Mouse (Mus musculus) lung, adult 2 months (tissue): Measurements from ENCODE around the gene Nkiras2. TPM values are rescaled to one million over a fixed set of nuclear protein-coding genes. Genes with fewer than 3 reads are reported as not detected.
"Not testable (repeated sequence)": the region's sequence is repeated elsewhere in the genome, so short reads cannot be mapped to it uniquely, and the experiment has no call there.

Source experiments
- DNase-seq: peaks from one replicate; pipeline ENCODE4 v3.0.0; 2022
- H3K4me1 ChIP-seq: fragments of 200-500 bp; 2 replicates; pipeline ENCODE4 v1.6.1; 2011; ENCODE audit warnings: low read length; ENCODE audit not compliant: control insufficient read depth, insufficient read depth
- H3K4me3 ChIP-seq: fragments of 200-500 bp; replicated peaks from 2 replicates; pipeline ENCODE3; 2011; ENCODE audit warnings: low read depth, mild to moderate bottlenecking, control low read depth, low read length; ENCODE audit errors: extremely low read depth
- CTCF ChIP-seq: fragments of 200-500 bp; IDR thresholded peaks from 2 replicates; pipeline ENCODE4 v1.5.1; 2011; ENCODE audit warnings: mild to moderate bottlenecking, low read length, control low read depth; ENCODE audit not compliant: insufficient read depth
- POLR2A ChIP-seq: fragments of 200-500 bp; IDR thresholded peaks from 2 replicates; pipeline ENCODE4 v1.6.1; 2011; ENCODE audit warnings: low read depth, mild to moderate bottlenecking, control low read depth, low read length, borderline replicate concordance; ENCODE audit errors: extremely low read depth
- WGBS: fragments of 180-500 bp; shearing (Covaris S2); methylation state at CpG from one replicate; pipeline ENCODE4 v1.1.7; 2018; 5-methylcytosine and 5-hydroxymethylcytosine counted together
- polyA plus RNA-seq: library from polyadenylated mRNA; depleted of rRNA; stranded (reverse); fragments of >200 nt; gene quantifications from 2 replicates; pipeline ENCODE4 v1.2.3, GENCODE M21; 2012

Nkiras2 gene
- polyA plus RNA-seq, 1 experiment: 84.5 TPM

GRCm38 (mm10) chr11:100609997-100610680 lies 8.9 kb upstream of the Nkiras2 start:
- Histone ChIP-seq H3K4me3 (peak overlapping the region; percentile 48), H3K4me1 (peaks cover 35% of the 10 kb centered on the region)
- TF ChIP-seq CTCF (no peak), POLR2A (0 out of 2 replicates have a peak, but pooled peaks have one; percentile 22)
- DNase-seq: no peak
- WGBS: 36% methylated on average over 9 of the region's 9 CpGs

- 76% methylated on average over 6 of the region's 6 CpGs for WGBS
- Histone ChIP-seq H3K4me1 (peaks cover 28% of the 10 kb centered on the region), H3K4me3 (no peak overlapping the region)
- TF ChIP-seq POLR2A: no peak
- no peak for TF ChIP-seq CTCF
- no peak for DNase-seq
These were observed 7.4 kb upstream of the Nkiras2 start for GRCm38 (mm10) chr11:100611627-100612026.

- no peak for DNase-seq
- 64% methylated on average over 3 of the region's 3 CpGs for WGBS
- TF ChIP-seq CTCF: no peak
- no peak for TF ChIP-seq POLR2A
- Histone ChIP-seq H3K4me3 (no peak overlapping the region), H3K4me1 (peaks cover 27% of the 10 kb centered on the region)
These were observed 5.8 kb upstream of the Nkiras2 start for GRCm38 (mm10) chr11:100613241-100613640.

- TF ChIP-seq POLR2A (no peak), CTCF (no peak)
- Histone ChIP-seq H3K4me1 (peaks cover 8% of the 10 kb centered on the region), H3K4me3 (no peak overlapping the region)
- DNase-seq: no peak
- 91% methylated on average over 5 of the region's 5 CpGs for whole genome bisulfite sequencing
These were observed 2.7 kb upstream of the Nkiras2 start for GRCm38 (mm10) chr11:100616332-100616731.

- not testable (repeated sequence) for H3K4me3 ChIP-seq, DNase-seq, H3K4me1 ChIP-seq
- WGBS: 88% methylated on average over 7 of the region's 7 CpGs
These were observed 2.2 kb upstream of the Nkiras2 start for GRCm38 (mm10) chr11:100616836-100617235.

- 73% methylated on average over 4 of the region's 4 CpGs for WGBS
- no peak for DNase-seq
These were observed 1.6 kb upstream of the Nkiras2 start for GRCm38 (mm10) chr11:100617480-100617879.

GRCm38 (mm10) chr11:100619485-100619975 lies 486 bp downstream of the Nkiras2 start:
- under 1% methylated on average over 40 of the region's 40 CpGs for WGBS
- TF ChIP-seq CTCF (no peak), POLR2A (peak; percentile 78; the same call in 1 of the 2 replicates)
- DNase-seq: peak; percentile 93
- Histone ChIP-seq H3K4me1 (peaks cover 7% of the 10 kb centered on the region), H3K4me3 (peak overlapping the region; percentile 96)

More at GRCm38 (mm10) chr11:100617480-100617879, 1.6 kb upstream of the Nkiras2 start:
- no peak for TF ChIP-seq CTCF
- no peak for TF ChIP-seq POLR2A
- peaks cover 4% of the 10 kb centered on the region for H3K4me1 ChIP-seq
- H3K4me3 ChIP-seq: no peak overlapping the region

GRCm38 (mm10) chr11:100619982-100620381 lies 938 bp downstream of the Nkiras2 start, which contains the start of gene Dnajc7:
TSS of gene Dnajc7 (minus strand) at chr11:100620168.
- TF ChIP-seq POLR2A: no peak
- no peak for TF ChIP-seq CTCF
- H3K4me3 ChIP-seq: peak within 1 kb of the TSS; percentile 96
- DNase-seq: no peak
- WGBS: 3% methylated on average over 11 of the region's 11 CpGs
- H3K4me1 ChIP-seq: peaks cover 7% of the 10 kb centered on the region

GRCm38 (mm10) chr11:100622714-100623113 lies 3.7 kb downstream of the Nkiras2 start:
- peak; percentile 93 for DNase-seq
- WGBS: under 1% methylated on average over 24 of the region's 24 CpGs
- Histone ChIP-seq H3K4me1 (peaks cover 16% of the 10 kb centered on the region), H3K4me3 (peak overlapping the region; percentile 88)
- TF ChIP-seq POLR2A (peak; percentile 83), CTCF (peak; percentile 64)

- H3K4me1 ChIP-seq: peaks cover 16% of the 10 kb centered on the region
- WGBS: 26% methylated on average over 5 of the region's 5 CpGs
- TF ChIP-seq POLR2A (no peak), CTCF (no peak)
- H3K4me3 ChIP-seq: peak overlapping the region; percentile 47
- DNase-seq: peak; percentile 51
These were observed 4.8 kb downstream of the Nkiras2 start for GRCm38 (mm10) chr11:100623867-100624266.
